Mouse (Mus musculus): ENCODE measurements around the gene Ivd.

Gene Ivd

DNA sequence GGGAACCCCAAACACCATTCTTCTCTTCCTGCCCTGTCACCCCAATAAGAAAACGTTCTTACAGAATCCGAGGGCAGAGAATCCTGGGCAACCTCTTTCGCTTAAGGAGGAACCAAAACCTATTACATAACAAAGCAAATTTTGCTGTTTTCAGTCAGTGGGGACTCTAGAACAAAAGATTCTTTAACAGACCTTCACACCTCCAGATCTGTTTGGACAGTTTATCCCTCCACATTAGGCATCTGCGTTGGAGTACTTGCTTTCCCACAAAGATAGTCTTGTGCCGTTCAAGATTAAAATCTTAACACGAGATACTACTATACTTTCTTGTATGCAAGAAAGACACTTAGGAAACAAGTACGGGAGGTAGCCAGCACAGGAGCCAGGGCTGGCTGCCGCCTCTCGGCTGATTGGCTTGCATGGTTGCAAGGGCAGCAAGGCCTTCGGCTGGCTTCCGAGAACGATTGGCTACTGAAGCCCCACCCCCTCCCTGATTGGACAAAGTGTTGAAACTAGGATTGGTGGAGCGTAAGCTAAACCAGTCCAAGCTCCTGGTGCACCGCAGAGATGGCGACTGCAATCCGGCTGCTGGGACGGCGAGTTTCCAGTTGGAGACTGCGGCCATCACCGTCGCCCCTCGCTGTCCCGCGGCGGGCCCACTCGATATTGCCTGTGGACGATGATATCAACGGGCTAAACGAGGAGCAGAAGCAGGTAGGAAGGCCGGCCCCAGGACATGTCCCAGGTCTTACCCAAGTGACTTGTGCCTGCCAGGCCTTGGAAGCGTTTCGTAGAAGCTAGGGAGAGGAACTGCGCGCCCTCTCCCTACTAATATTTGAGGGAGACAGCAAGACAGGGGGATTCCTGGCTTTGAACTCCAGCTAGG lies at the start of gene Ivd:
Ivd (plus strand) TSS at position 501 of the 886 bp plus-strand sequence.
- peak; percentile 94 for DNase-seq

DNA sequence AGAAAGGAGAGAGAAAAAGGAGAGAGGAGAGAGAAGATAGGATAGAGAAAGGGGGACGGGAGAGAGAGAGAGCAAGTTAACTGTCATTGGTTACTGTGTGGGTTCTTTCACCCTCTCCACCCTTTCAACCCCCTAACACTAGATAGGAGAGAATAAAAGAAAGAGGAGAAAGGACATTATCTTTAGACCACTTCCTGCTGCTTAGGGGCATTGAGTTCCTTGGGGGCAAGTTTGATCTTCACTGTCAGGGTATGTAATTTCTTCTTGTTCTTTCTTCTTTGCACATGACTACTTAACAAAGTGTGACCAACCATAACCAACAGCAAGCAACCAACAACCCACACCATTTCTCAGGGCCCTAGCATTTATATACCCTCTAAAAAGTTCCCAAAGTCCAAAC lies 49.0 kb upstream of the Ivd start:
- DNase-seq, result no peak

DNA sequence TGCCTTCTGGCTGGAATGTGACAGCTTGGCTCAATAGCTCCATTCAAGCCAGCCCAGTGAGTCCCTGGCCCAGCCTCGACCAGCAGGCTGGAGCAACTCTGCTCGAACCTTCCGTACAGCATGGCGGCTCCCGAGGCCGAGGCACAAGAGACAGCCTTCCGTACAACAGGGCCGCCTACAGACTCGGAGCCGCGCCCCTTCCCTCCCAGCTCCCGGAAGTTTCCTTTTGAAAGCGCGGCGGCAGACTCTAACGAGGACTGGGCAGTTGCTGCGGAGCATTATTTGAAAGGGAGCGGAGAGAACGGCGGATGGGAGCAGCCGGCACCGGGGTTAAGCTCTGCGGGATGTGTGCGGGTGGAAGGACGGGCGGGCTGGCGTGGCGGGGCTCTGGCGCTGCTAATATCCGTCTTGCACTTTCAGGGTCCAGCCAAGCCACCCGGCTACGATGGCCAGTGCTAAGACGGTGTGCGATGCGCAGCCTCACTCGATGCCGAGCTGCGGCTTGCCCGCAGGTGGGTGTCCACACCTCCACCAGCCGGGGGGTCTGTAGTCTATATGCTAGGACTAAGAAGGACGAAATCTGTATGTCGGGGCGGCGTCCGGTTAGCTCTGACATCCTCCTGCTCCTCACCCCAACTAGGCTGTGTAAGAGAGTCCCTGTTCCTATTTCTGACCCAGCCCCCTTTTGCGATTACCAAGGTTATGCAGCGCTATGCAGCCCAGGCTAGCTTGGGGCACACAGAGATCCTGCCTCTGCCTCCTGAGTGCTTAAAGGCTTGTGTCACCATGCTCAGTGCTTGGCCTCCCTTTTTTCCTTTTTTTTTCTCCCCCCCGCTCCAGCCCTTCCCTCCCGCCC lies 47.5 kb upstream of the Ivd start, which contains the start of gene Knstrn:
Knstrn (plus strand) TSS at position 23 of the 856 bp plus-strand sequence.
- DNase-seq, result peak; percentile 92

DNA sequence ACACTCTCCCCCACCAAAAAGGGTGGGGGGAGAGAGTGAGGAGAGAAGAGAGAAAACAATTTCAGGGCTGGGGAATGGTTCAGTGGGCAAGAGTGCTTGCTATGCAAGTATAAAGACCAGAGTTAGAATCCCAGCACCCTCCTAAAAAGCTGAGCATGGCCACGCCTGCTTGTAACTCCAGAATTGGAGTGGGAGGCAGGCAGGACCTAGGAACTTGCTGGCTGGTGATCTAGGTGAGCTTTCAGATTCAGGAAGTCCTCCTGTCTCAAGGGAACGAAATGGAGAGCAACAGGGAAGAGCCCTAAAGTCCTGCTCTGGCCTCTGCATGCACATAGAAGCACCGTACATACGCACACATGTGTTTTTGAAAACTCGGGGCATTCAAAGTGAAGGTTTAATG lies 39.0 kb upstream of the Ivd start:
- DNase-seq, result no peak

DNA sequence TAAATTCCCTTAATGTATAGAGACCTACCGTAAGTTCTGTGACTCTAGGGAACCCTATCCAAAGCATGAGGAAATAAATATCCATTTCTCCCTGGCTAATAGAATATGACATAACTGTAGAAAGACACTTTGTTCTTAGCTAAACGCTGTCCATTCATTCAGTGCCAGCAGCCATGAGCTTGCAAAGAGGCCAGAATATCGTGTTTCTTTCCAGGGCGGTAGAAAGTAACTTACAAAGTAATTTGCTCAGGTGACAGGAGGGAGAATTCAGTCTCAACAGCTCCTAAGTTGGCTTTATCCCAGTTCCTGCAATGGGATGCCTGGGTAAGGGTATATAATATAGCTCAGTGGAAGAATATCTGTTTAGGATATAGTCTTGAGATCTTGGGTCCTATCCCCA lies 37.4 kb upstream of the Ivd start:
- DNase-seq, result no peak

DNA sequence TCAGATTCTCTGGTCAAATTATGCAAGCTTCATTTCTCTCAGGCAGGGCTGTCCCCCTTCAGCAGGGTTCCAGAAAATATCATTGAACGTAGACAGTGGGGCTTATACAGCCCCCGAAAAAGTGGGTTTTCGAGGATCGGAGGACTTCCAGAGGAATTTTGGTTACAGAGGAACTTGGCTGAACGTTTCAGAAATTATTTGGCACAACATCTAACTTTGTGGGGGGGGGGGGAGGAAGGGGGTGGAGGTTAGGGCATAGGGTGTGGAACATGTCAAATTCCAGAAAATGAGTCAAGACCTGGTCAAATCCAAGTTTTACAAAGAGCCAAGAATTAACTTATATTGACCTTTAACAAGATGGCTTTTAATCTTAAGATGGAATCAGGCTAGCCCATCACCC lies 32.7 kb upstream of the Ivd start:
- DNase-seq, result no peak

DNA sequence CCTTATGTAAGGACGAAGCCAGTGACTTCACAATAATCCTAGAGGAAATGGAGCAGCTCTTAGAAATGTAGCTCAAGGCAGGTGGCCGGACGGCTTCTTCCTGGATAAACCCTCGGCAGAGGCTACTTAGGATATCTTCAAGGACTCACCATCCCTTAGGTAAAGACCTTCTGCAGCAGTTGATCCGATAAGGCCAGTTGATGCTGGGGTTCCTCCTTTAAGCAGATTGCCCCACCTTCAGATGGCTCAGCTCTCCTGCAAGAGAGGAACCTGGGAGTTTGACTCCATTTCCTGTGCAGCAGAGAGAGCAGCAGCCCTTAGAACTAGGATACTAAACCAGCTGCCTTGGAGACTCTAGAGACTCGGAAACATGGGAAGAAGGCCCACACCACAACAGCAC lies 27.7 kb upstream of the Ivd start:
- DNase-seq, result no peak

DNA sequence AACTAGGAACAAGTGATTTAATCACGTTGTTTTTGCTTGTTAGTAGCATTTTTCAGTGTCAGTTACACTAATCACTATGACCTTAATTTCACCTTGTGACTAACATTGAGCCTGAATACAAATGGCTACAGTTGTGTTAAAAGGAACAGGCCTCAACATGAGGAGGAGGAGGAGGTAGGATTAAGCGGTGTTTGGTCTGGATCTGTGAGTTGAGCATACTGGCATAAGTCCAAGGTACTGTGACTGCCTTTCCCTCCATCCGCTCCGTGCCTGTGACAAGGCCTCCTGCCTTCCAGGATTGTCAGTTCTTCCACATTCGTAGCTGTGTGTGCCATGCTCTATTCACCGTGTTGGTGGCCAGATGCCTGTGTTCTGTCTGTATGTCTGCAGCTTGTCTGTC lies 26.6 kb upstream of the Ivd start:
- DNase-seq, result no peak

DNA sequence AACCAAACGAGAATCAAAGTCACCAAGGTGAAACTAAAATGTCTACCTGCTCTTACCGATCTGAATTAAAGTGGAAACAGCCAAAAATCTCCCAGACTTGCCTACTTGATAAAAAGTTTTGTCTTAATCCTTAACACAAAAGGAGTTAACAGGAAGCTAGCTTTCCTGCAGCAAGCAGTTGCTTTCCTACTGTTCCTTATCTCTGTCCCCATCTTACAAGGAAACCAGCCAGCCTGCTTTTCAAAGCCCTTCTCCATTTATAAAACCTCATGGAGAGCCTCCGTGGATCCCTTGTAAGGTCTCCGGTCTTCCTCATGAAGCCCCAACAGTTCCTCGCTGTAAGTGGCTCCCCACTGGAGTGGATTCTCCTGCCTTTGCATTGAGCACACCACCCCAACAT lies 23.4 kb upstream of the Ivd start:
- no peak for DNase-seq

DNA sequence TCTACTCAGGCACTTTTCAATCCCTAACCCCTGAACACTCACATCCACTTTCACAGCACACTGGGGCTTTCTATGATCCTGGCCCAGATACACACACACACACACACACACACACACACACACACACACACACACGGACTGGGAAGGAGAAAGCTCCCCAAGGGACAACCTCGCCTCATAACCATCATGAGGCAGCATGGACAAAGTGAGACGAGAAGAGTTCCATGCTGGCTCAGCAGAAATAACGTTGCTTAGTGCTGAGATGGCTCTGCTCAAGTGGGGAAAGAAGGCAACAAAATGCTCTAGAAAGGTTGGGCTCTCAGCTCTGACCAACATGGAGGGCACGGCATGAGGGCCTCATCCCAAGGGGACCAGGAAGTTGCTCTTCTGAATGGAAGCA lies 20.6 kb upstream of the Ivd start:
- no peak for DNase-seq

DNA sequence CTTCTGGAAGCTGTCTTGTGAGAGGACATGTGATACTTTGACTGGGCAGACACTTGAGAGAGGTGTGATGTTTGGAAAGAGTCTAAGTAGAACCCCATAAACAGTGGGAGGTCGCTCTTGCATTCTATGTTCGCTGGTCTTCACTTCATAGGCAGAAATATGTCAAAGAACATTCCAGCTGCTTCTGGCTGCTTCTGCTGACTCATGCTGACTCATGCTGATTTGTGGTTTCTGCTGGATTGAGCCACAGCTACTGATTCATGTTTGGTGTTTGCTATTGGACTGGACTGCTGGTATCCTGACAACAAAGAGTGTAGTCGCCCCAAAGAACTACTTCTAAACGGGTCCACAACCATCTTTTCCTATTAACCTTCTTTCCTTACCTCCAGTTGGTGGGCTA lies 20.0 kb upstream of the Ivd start:
- DNase-seq, result no peak

DNA sequence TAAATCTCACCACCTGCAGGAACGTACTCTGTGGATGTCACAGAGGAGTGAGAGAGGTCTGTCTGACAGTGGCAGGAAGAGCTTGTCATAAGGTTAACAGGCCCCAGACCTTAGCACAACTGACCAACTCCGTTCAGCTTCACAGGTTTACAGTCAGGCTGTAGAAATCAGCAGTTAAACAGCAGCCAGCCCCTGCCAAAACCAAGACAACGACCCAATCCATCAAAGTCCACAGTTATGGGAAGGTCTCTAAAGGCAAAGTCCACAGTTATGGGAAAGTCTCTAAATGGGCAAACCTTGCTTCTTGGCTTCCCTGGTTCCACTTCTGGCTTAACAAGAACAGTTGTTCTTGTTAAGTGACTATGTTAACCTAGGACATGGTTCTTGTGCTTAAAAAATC lies 17.3 kb upstream of the Ivd start:
- no peak for DNase-seq

DNA sequence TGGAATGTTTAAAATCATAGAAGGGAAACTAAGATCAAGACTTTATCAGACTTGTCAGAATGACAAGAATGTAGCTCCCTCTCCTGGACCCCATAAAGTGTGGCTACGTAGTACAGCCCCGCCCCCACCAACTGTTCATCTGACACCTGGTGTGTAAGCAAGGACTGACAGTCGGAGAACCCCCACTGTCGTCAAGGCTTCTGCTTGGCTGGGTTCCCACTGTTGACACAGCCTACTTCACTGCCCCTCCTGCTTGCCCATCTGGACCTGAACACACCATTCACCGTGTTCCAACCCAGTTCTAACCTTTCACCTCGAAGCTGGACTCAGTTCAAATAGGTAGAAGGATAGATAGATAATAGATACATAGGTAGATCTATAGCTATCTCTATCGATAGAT lies 15.5 kb upstream of the Ivd start:
- DNase-seq, result peak in 1 of 2 experiments; percentile 17

DNA sequence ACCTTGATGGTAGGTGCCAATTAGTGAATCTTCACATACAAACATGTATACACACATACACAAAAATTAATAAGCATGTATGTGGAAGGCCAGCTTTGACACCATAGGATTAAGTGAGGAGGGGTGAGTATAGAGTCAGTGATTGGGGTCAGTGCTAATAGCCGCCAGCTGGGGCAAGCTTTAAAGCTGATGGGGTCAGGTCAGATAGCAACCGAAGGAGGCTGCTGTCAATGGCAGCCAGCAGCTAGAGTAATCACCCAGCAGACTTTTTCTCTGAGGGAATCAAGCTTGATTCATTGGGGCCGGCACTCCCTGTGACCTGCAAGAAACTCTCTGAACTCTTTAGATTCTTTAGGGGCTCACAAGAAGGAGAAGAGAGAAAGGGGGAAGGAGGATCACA lies 10.0 kb upstream of the Ivd start:
- DNase-seq, result no peak

DNA sequence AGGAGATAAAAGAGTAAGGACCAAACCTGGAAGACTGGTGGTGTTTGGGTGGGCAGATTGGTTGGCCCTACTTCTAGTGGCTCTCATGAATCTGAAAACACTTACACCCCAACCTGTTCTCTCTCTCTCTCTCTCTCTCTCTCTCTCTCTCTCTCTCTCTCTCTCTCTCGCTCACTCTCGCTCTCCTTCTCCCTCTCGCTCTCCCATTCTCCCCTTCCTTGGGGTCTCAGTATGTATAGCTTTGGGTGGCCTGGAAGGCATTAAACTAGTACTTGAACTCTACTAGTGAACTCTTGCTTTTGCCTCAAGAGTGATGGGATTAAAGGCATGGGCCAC lies 554 bp downstream of the Ivd start:
- DNase-seq, result no peak

DNA sequence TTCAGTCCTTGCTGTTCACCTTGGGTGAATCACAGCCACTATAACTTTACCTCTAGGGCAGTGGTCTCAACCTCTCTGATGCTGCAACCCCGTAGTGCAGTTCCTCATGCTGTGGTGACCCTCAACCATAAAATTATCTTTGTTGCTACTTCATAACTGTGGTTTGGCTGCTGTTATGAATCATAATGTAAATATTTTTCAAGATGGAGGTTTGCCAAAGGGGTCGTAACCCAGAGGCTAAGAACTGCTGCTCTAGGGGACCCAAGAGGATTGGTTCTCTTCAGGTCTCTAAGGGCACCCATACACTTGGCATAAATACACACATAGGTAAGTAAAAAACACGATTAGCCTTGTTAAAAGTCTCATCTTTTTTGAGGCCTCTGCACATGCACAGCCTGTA lies 8.8 kb downstream of the Ivd start:
- no peak for DNase-seq

DNA sequence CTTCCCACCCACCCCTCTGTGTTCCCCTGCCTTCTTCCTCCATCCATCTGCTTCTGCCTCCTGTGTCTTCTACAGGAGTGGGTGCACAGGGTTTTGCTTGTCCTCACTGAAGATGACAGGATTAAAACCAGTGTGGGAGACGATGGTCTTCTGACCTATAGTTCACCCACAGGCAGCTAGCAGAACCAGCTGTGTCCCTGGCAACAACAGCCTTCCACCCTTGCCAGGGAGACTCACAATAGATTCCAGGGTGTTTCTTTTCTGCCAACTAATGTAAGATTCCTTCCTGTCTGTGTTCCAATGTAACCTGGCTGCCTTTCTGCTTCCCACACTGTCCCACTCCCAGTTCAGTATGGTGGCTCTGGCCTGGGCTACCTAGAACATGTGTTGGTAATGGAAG lies 9.3 kb downstream of the Ivd start:
- peak in 1 of 2 experiments; percentile 43 for DNase-seq

DNA sequence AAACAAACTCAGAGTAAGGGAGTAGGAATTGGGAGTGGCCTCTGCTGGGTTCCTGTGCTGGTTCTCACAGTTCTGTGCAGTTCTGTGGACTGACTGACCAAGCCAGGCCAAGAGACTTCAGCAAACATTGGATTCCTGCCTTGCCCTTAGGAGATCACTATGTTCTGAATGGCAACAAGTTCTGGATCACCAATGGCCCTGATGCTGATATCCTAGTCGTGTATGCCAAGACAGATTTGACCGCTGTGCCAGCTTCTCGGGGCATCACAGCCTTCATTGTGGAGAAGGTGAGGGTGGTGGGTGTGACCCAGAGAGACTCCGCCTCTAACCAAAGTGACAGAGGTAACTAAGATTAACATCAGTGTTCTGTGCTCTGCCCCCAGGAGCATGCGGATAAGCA lies 11.3 kb downstream of the Ivd start:
- DNase-seq, result no peak

DNA sequence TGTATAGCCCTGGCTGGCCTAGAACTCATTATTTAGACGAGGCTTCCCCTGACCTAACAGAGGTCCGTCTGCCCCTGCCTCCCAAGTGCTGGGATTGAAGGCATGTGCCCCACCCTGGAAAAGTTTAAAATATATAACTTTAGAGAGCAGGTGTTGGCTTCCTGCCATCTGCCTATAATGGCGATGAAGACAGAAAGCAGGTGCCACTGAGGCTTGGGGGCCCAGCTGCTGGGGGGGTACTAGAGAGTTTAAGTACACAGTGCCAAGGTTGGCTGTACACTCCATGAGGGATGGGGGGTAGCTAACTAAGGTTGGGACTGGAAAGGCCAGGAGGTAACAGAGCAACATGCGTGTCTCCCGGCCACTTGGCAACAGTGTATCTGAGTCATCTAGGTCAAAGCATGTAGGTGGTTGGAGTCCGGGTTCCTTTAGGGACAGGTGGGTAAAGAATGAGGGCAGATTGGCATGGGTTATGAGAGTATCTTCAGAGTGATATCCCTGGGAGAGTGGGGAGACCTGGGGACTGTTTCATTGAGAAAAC lies 12.2 kb downstream of the Ivd start:
- no peak for DNase-seq

DNA sequence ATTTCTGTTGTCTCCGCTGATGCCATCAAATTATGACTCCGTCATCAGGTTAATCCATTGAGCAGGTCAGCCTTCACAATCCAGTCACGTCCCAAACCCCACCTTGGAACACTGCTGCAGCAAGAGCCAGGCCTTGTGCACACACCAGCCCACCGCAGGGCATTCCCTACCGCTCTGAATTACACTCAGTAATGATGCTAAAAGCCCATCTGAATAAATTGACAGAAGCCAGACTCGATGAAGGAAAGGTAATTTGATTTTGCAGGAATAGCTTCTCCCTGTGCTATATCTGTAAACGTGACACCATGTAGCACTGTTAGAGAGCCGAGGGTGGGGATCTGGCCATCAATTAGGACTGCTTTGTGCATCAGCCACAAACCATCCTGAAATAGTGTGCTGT lies 13.6 kb downstream of the Ivd start:
- no peak for DNase-seq

DNA sequence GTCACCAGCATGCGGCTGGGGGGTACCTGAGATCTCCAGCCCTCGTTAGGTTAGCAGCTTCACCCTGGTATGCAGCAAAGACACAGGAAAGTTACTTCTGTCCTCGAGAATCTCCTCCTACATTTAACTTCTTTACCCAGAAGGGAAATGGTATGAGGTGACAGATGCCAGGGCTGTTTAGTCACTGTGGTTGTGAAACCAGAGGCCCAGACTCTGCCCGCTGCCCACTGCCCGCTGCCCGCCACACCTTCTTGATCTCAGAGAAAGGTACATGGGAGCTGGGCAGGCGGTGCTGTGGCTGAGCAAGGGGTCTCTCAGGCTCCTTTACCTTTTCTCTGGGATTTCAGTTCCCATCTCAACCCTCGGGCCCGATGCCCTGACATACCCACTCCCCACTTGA lies 14.7 kb downstream of the Ivd start:
- DNase-seq, result no peak

DNA sequence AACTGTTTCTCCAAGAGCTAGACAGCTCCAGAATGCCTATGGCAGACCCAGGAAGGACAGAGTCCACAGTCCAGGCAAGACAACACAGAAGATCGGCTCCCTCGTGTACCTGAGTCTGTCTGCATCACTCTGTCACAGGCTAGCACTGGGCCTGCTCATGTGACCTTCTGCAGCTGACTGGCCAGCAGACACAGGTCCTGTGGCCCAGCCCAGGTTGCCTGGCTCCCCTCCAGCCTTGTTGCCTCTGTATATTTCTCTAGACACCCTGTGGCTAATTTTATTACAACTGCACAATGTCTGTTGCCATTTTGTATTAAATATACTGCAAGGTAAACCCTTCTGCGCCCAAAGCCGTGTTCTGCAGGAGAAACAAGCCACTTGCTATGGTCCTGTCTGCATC lies 19.3 kb downstream of the Ivd start:
- no peak for DNase-seq

DNA sequence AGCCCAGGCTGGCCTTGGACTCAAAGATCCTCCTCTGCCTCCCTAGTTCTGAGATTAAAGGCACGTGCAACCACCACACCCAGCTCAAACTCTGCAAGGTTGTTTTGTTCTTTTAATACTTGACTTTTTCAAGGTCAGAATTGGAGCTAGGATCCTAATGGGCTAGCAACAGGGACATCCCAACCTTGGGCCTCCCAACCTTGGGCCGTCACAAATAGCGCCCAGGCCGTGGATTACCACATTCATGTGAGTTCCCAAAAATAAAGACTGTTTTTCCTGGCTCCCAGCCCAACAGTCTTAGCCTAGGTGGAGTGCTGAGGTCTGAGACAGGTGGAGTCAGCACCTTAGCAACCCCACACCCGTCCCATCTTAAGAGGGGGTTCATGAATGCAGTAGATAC lies 20.2 kb downstream of the Ivd start:
- no peak for DNase-seq

Data from lung, postnatal 4 days (tissue).